ENCODE assay signal across 8 mouse cellular contexts in genomic region chr9:73557805-73558204, GRCm38 (mm10).
A peak's percentile ranks its signal among the peaks of the same experiment; 100 is the strongest.
DNase-seq lines count a peak whose midpoint lies in the region; ATAC-seq and TF ChIP-seq lines count a peak whose summit lies in the region.

No protein-coding gene starts in this region.

- DNase-seq in CD4-positive, CD25-positive, alpha-beta regulatory T cell, adult 2 months (ENCODE audit: low read depth, low spot score) = peak; percentile 27
- DNase-seq in right cerebral cortex, adult 18-20 months = peak; percentile 26
- DNase-seq in right cerebral cortex, postnatal 36 days (ENCODE audit: low spot score in 2 of 2) = no peak
- DNase-seq in embryo, embryonic 9.5 days (ENCODE audit: extremely low spot score) = peak; percentile 54
- DNase-seq in layer of hippocampus, adult 2 months (ENCODE audit: low spot score in 2 of 2) = peak in 1 of 2 experiments; percentile 68
- DNase-seq in lung, postnatal 4 days = peak; percentile 60 to 64
- DNase-seq in testis, postnatal 10 days (ENCODE audit: low spot score) = peak; percentile 71

- H3K4me3 ChIP-seq in layer of hippocampus, adult 2 months = no peak overlapping the region

- no peak overlapping the region for H3K27ac ChIP-seq in layer of hippocampus, adult 2 months

- no peak for ATAC-seq in CD4-positive, CD25-positive, alpha-beta regulatory T cell, adult 4 months

- TF ChIP-seq CTCF in layer of hippocampus, adult 2 months (conservative IDR thresholded peaks at IDR 0.05) = peak; percentile 85

Comparison
In these comparisons a context has a peak if more than half of its experiments do, and no peak if none do; other contexts are left out.
1. DNase-seq: peak in CD4-positive, CD25-positive, alpha-beta regulatory T cell, adult 2 months (single experiment), right cerebral cortex, adult 18-20 months (single experiment), embryo, embryonic 9.5 days (single experiment), lung, postnatal 4 days (2 of 2) and testis, postnatal 10 days (single experiment); none in right cerebral cortex, postnatal 36 days (0 of 2).